8 mouse cellular contexts compared by ENCODE assay signal in the genomic region with DNA sequence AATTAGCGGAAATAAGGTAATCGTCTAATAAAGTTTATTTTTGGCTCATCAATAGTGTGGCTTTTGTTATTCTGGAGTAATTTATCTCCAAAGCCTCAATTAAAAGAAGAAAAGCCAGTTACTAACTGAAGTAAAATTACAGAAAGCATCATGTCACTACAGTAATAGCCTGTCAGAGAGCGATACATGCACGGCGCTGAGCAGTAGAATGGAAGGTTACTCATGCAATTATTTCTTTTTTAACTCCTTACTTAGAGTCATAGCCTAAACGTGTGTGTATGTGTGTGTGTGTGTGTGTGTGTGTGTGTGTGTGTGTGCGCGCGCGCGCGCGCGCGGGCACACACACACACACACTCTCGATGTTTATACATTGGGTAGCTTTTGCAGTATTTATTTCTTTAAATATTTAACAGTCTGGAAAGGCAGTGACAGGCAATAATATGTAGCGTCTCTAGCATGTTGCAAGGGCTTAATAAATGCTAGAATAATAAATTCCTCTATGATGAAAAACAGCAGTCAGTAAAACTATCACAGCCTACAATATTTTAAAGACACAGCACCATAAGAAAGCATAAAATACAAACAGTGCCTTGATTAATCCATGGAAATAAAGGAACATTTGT. TPM values are rescaled to one million over a fixed set of nuclear protein-coding genes. Genes with fewer than 3 reads are reported as not detected.
DNase-seq lines count a peak whose midpoint lies in the region; ATAC-seq lines count a peak whose summit lies in the region.

No protein-coding gene starts in this region.

- no peaks in the 10 kb centered on the region for H3K36me3 ChIP-seq in heart, embryonic 14.5 days (ENCODE audit: control insufficient read depth, insufficient read depth, low read length)
- H3K36me3 ChIP-seq in embryonic facial prominence, embryonic 13.5 days = no peaks in the 10 kb centered on the region
- H3K36me3 ChIP-seq in midbrain, embryonic 15.5 days (replicated peaks) = no peaks in the 10 kb centered on the region

- peak overlapping the region; percentile 95 for H3K4me2 ChIP-seq in heart, embryonic 14.5 days (ENCODE audit: low read length)
- peak overlapping the region; percentile 90 for H3K4me2 ChIP-seq in embryonic facial prominence, embryonic 13.5 days
- peak overlapping the region; percentile 94 for H3K4me2 ChIP-seq in midbrain, embryonic 15.5 days

- no peak for ATAC-seq in heart, embryonic 14.5 days (ENCODE audit: insufficient number of reproducible peaks, insufficient read depth, low FRiP score, low read depth)
- no peak for ATAC-seq in embryonic facial prominence, embryonic 13.5 days (ENCODE audit: insufficient number of reproducible peaks, insufficient read depth, low FRiP score, low TSS enrichment, low read depth)
- no peak for ATAC-seq in midbrain, embryonic 15.5 days (replicated peaks)

- peak overlapping the region in 1 of 2 experiments; percentile 86; a peak in 2 of 4 replicates for H3K4me3 ChIP-seq in heart, embryonic 14.5 days (ENCODE audit: control insufficient read depth in 1 of 2, insufficient read depth in 1 of 2, low read depth in 1 of 2, low read length in 2 of 2)
- H3K4me3 ChIP-seq in embryonic facial prominence, embryonic 13.5 days = peak overlapping the region; percentile 66
- peak overlapping the region; percentile 87 for H3K4me3 ChIP-seq in midbrain, embryonic 15.5 days

- 0 out of 2 replicates have a peak overlapping the region, but pooled peaks have one; percentile 0 for H3K9ac ChIP-seq in heart, embryonic 14.5 days (ENCODE audit: low read length)
- no peak overlapping the region for H3K9ac ChIP-seq in embryonic facial prominence, embryonic 13.5 days
- H3K9ac ChIP-seq in midbrain, embryonic 15.5 days = peak overlapping the region; percentile 17; the same call in 1 of the 2 replicates

- 18% methylated on average over 17 of the region's 17 CpGs for WGBS in heart, embryonic 14.5 days
- WGBS in embryonic facial prominence, embryonic 13.5 days = 3% methylated on average over 17 of the region's 17 CpGs
- 7% methylated on average over 17 of the region's 17 CpGs for WGBS in midbrain, embryonic 15.5 days

- no peaks in the 10 kb centered on the region for H3K9me3 ChIP-seq in heart, embryonic 14.5 days (ENCODE audit: control insufficient read depth, low read length)
- H3K9me3 ChIP-seq in embryonic facial prominence, embryonic 13.5 days = no peaks in the 10 kb centered on the region
- H3K9me3 ChIP-seq in midbrain, embryonic 15.5 days = no peaks in the 10 kb centered on the region

- intact Hi-C loops in heart, postnatal 10 days (cut with DNase I) = loop anchor here (5.0 kb wide), 3 partner anchors 83 to 367 kb away; no protein-coding TSS in a partner anchor

- peaks cover 19% of the 10 kb centered on the region for H3K27me3 ChIP-seq in heart, embryonic 14.5 days (ENCODE audit: control insufficient read depth, insufficient read depth, low read length)
- H3K27me3 ChIP-seq in embryonic facial prominence, embryonic 13.5 days = peaks cover 11% of the 10 kb centered on the region
- 0 out of 2 replicates have a peak, but pooled peaks cover 2% of the 10 kb centered on the region for H3K27me3 ChIP-seq in midbrain, embryonic 15.5 days (replicated peaks)

- H3K4me1 ChIP-seq in heart, embryonic 14.5 days (ENCODE audit: control insufficient read depth in 2 of 2, insufficient read depth in 2 of 2, low read length in 2 of 2) = peaks cover 0 to 2% of the 10 kb centered on the region in 2 experiments; a peak in 1 of 4 replicates
- peaks cover 35% of the 10 kb centered on the region for H3K4me1 ChIP-seq in embryonic facial prominence, embryonic 13.5 days
- H3K4me1 ChIP-seq in midbrain, embryonic 15.5 days = peaks cover 45% of the 10 kb centered on the region

- no peak overlapping the region for H3K27ac ChIP-seq in heart, embryonic 14.5 days (replicated peaks in 1 of 2; ENCODE audit: control insufficient read depth in 1 of 2, insufficient read depth in 1 of 2, low read depth in 2 of 2, low read length in 2 of 2)
- no peak overlapping the region for H3K27ac ChIP-seq in embryonic facial prominence, embryonic 13.5 days
- H3K27ac ChIP-seq in midbrain, embryonic 15.5 days = no peak overlapping the region

- no peak for DNase-seq in heart, postnatal 10 days
- peak; percentile 8 for DNase-seq in induced T-regulatory cell, adult 2 months (ENCODE audit: low read depth)
- no peak for DNase-seq in right cerebral cortex, postnatal 36 days (ENCODE audit: low spot score in 2 of 2)
- DNase-seq in left cerebral cortex, adult 8-10 months (ENCODE audit: low spot score in 2 of 2) = no peak
- DNase-seq in thymus, adult 18-20 months = no peak

RNA-seq across cellular contexts. Expression of gene Peli2, which starts 0.9 kb away (rescaled TPM):
- 3.4 and 5.0 TPM in 2 replicates for polyA plus RNA-seq in heart, embryonic 14.5 days (2014; fragmentation: Nextera tagmentation; extraction: Ambion mirVana)
- total RNA-seq in heart, postnatal 10 days (2021) = 10 to 100 TPM; 12.6 to 17.4 TPM
- 5.2 and 6.8 TPM in 2 replicates for polyA plus RNA-seq in embryonic facial prominence, embryonic 13.5 days (2015; fragmentation: Nextera tagmentation; extraction: Ambion mirVana)
- polyA plus RNA-seq in midbrain, embryonic 15.5 days (2015; fragmentation: Nextera tagmentation; extraction: Ambion mirVana) = 6.9 and 8.5 TPM in 2 replicates
- 10 to 100 TPM; 21.6 to 33.7 (median 30.5) TPM for total RNA-seq in left cerebral cortex, adult 8-10 months (2022)
